Mouse (Mus musculus): ENCODE data around the gene Atxn2.

DNA sequence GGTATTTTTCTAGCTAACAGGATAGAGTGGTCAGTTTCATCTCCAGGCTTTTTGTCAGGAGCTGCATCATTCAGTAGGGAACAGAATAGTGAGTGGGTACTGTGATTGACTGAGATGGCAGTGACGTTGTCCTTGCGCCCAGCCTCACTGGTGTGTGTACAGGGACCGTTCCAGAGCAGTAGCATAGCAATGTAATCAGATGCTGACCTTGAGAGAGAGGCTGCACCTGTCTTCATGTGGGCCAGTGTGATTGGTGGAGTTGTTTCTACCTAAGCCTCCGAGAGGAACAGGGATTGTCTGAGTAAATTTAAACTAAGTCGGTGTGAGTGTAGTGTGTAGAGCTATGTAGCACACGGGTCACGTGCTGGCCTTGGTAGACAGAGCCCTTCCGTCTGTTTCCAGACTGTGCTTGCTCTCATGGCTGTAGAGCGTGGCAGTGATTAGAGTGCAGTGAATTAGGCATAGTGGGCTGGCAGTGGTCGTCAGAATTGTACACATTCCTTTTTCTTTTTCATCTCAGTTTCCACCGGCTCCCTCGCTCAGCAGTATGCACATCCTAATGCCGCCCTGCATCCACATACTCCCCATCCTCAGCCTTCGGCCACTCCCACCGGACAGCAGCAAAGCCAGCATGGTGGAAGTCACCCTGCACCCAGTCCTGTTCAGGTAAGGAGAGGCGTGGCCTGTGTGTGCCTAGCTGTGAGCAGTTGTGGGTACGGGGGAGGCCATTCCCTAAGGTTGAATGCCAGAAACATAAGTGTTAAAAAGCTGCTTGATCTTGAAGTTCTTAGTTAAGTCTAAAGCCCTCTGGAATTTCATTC is 99.4 kb downstream of the Atxn2 start:
- TF ChIP-seq CTCF (IDR thresholded peaks at IDR 0.05; ENCODE audit: extremely low read depth, insufficient read depth, insufficient read length, insufficient replicate concordance) (no peak), POLR2A (IDR thresholded peaks at IDR 0.05; ENCODE audit: low read depth, low read length) (no peak)
